Mouse (Mus musculus) midbrain, embryonic 14.5 days (tissue): Measurements from ENCODE around the gene Ly75. TPM values are rescaled to one million over a fixed set of nuclear protein-coding genes. Genes with fewer than 3 reads are reported as not detected.

Experiments
- ATAC-seq: fragments of 200-750 bp; cut with Nextera tagmentation; 2 replicates; pipeline ENCODE4 v1.8.0; 2017; ENCODE audit warnings: moderate number of reproducible peaks, moderate library complexity; ENCODE audit not compliant: low FRiP score, low TSS enrichment
- DNase-seq: peaks from one replicate; pipeline ENCODE4 v3.0.0-alpha.2; 2015
- H3K27ac ChIP-seq: fragments of 300-500 bp; sonication (generic); replicated peaks from 2 replicates; pipeline ENCODE4 v1.5.1; 2014; ENCODE audit warnings: mild to moderate bottlenecking, low read depth, low read length, moderate library complexity
- H3K27me3 ChIP-seq: fragments of 300-500 bp; sonication (generic); 2 replicates; pipeline ENCODE4 v1.6.1; 2014; ENCODE audit warnings: low read length, control low read depth, mixed read lengths; ENCODE audit not compliant: control insufficient read depth, insufficient read depth
- H3K36me3 ChIP-seq: fragments of 300-500 bp; sonication (generic); 2 replicates; pipeline ENCODE4 v1.6.1; 2014; ENCODE audit warnings: low read length, control low read depth; ENCODE audit not compliant: control insufficient read depth, insufficient read depth
- H3K4me1 ChIP-seq: fragments of 300-500 bp; sonication (generic); 2 replicates; pipeline ENCODE4 v1.6.1; 2014; ENCODE audit warnings: mild to moderate bottlenecking, antibody characterized with exemption, low read length, control low read depth; ENCODE audit not compliant: control insufficient read depth, insufficient read depth
- H3K4me2 ChIP-seq: fragments of 300-500 bp; sonication (generic); 2 replicates; pipeline ENCODE4 v1.6.1; 2014; ENCODE audit warnings: mild to moderate bottlenecking, low read length, moderate library complexity
- H3K4me3 ChIP-seq: fragments of 300-500 bp; sonication (generic); replicated peaks from 2 replicates; pipeline ENCODE4 v1.5.1; 2014; ENCODE audit warnings: low read depth, low read length
- H3K9ac ChIP-seq: fragments of 300-500 bp; sonication (generic); replicated peaks from 2 replicates; pipeline ENCODE4 v1.6.1; 2014; ENCODE audit warnings: mild to moderate bottlenecking, low read length, moderate library complexity
- H3K9me3 ChIP-seq: fragments of 300-500 bp; sonication (generic); 2 replicates; pipeline ENCODE4 v1.6.1; 2016; ENCODE audit warnings: low read length, control low read depth, mixed read lengths; ENCODE audit not compliant: control insufficient read depth
- WGBS: fragments of 180-500 bp; shearing (Covaris S2); extraction: QIAGEN DNeasy Blood & Tissue Kit; methylation state at CpG from one replicate; pipeline ENCODE4 v1.1.7; 2014; 5-methylcytosine and 5-hydroxymethylcytosine counted together
- polyA plus RNA-seq: library from polyadenylated mRNA; unstranded; fragments of >200 nt; fragmentation: Nextera tagmentation; extraction: Ambion mirVana; gene quantifications from 2 replicates; pipeline ENCODE4 v1.2.1, GENCODE M21; 2014

The Ly75 gene
- polyA plus RNA-seq: 0.58 and 0.96 TPM in 2 replicates

DNA sequence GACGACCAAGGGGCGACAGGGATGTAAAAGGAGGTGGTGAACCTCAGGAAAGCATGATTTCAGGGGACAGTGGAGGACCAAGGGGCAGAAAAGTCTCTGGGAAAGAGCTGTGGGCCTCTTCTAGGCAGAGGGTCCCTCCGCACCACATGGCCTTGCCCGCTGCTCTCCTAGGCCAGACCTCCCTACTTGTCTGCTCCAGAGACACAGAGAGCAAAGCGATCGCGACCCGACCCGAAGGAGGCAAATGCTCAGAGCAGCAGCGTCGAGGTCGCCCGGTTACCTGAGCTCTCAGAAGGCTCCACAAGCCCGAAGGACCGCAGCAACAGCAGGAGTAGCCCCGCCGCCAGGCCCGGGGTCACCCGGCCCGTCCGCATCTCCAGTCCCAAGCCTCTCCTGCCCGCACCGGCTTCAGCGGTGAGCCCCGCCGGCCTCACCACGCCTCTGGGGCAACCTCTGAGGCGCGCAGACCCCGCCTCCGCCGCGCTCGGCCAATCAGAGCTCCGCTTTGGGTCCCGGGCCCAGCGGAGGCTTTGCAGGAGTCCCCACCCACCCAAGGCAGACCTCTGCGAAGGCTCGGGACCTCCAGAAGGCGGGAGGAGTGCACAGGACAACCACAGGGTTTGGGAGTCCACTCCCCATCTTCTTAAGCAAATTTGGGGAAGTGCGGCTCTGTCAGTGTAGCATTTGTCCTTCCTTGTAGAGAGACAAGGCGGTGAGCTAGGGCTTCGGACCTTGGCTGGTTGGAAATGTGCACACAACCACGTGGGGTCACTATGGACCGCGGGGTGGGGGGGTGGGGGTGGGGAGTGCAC is at the start of gene Ly75:
TSS of gene Ly75 (minus strand) at position 446 of the 812 bp plus-strand sequence.
- no peaks in the 10 kb centered on the region for H3K36me3 ChIP-seq
- peak within 1 kb of the TSS; percentile 85 for H3K4me2 ChIP-seq
- peak within 1 kb of the TSS; percentile 54 for H3K9ac ChIP-seq
- H3K4me3 ChIP-seq: peak within 1 kb of the TSS; percentile 51
- DNase-seq (peak; percentile 86), ATAC-seq (peak; percentile 95)
- H3K27ac ChIP-seq: no peak within 1 kb of the TSS
- no peaks in the 10 kb centered on the region for H3K9me3 ChIP-seq
- H3K27me3 ChIP-seq: peaks cover 4% of the 10 kb centered on the region; the same call in 1 of the 2 replicates
- peaks cover 8% of the 10 kb centered on the region; the same call in 1 of the 2 replicates for H3K4me1 ChIP-seq
- WGBS: under 1% methylated on average over 46 of the region's 46 CpGs

- Histone ChIP-seq H3K9ac (no peak overlapping the region), H3K4me3 (no peak overlapping the region), H3K27ac (no peak overlapping the region), H3K27me3 (no peaks in the 10 kb centered on the region), H3K9me3 (no peaks in the 10 kb centered on the region), H3K4me2 (no peak overlapping the region), H3K36me3 (no peaks in the 10 kb centered on the region), H3K4me1 (no peaks in the 10 kb centered on the region)
- WGBS: 73% methylated on average over 8 of the region's 8 CpGs
- DNase-seq: no peak
- ATAC-seq: no peak
Observed at GRCm38 (mm10) chr2:60430315-60431021, 47.4 kb upstream of the Ly75 start.

GRCm38 (mm10) chr2:60418075-60418474 is 35.0 kb upstream of the Ly75 start:
- Histone ChIP-seq H3K4me1 (no peaks in the 10 kb centered on the region), H3K27me3 (no peaks in the 10 kb centered on the region), H3K4me2 (no peak overlapping the region), H3K27ac (no peak overlapping the region), H3K4me3 (no peak overlapping the region), H3K9ac (no peak overlapping the region), H3K9me3 (no peaks in the 10 kb centered on the region), H3K36me3 (no peaks in the 10 kb centered on the region)
- ATAC-seq (no peak; the same call in 1 of the 2 replicates), DNase-seq (peak; percentile 85)
- WGBS: 6% methylated on average over 6 of the region's 6 CpGs

- no peaks in the 10 kb centered on the region for H3K36me3 ChIP-seq
- DNase-seq (no peak), ATAC-seq (no peak)
- H3K4me2 ChIP-seq: no peak overlapping the region
- H3K4me1 ChIP-seq: no peaks in the 10 kb centered on the region
- H3K9me3 ChIP-seq: no peaks in the 10 kb centered on the region
- 66% methylated on average over 8 of the region's 8 CpGs for WGBS
- no peaks in the 10 kb centered on the region for H3K27me3 ChIP-seq
- H3K27ac ChIP-seq: no peak overlapping the region
- H3K9ac ChIP-seq: no peak overlapping the region
- no peak overlapping the region for H3K4me3 ChIP-seq
Observed at GRCm38 (mm10) chr2:60414334-60414733, 31.2 kb upstream of the Ly75 start.

- Histone ChIP-seq H3K9me3 (no peaks in the 10 kb centered on the region), H3K36me3 (no peaks in the 10 kb centered on the region), H3K4me3 (no peak overlapping the region), H3K4me1 (no peaks in the 10 kb centered on the region), H3K4me2 (no peak overlapping the region), H3K27me3 (no peaks in the 10 kb centered on the region), H3K9ac (no peak overlapping the region), H3K27ac (no peak overlapping the region)
- 84% methylated on average over 18 of the region's 18 CpGs for WGBS
- ATAC-seq: no peak
- DNase-seq: no peak
Observed at GRCm38 (mm10) chr2:60413006-60413650, 30.0 kb upstream of the Ly75 start.

DNA sequence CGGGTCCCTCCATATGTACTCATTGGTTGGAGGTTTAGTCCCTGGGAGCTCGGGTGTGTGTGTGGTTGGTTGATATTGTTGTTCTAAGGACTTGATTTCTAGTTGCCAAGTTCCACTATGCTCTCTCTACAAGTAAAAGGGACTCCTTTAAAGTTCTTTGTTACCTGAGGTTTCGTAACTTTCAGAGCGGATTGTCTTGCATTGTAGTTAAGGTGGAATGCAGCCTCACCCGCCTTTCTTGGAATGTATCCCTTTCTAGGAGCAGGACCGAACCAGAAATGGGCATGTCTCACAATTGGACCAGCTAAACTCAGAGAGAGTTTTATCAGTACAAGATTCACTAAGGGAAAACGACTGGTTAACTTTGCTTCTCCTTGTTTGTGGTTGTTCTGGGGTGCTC is 28.1 kb upstream of the Ly75 start:
- Histone ChIP-seq H3K27ac (no peak overlapping the region), H3K9ac (no peak overlapping the region), H3K27me3 (no peaks in the 10 kb centered on the region), H3K4me3 (no peak overlapping the region), H3K4me2 (no peak overlapping the region), H3K9me3 (no peaks in the 10 kb centered on the region), H3K36me3 (no peaks in the 10 kb centered on the region), H3K4me1 (no peaks in the 10 kb centered on the region)
- DNase-seq (no peak), ATAC-seq (no peak)
- WGBS: 85% methylated on average over 7 of the region's 7 CpGs

- WGBS: 85% methylated on average over 11 of the region's 11 CpGs
Observed at GRCm38 (mm10) chr2:60409989-60410763, 27.1 kb upstream of the Ly75 start.

GRCm38 (mm10) chr2:60409194-60409593 is 26.1 kb upstream of the Ly75 start:
- Histone ChIP-seq H3K9ac (no peak overlapping the region), H3K4me2 (no peak overlapping the region), H3K4me3 (no peak overlapping the region), H3K27me3 (no peaks in the 10 kb centered on the region), H3K36me3 (no peaks in the 10 kb centered on the region), H3K9me3 (no peaks in the 10 kb centered on the region), H3K27ac (no peak overlapping the region), H3K4me1 (no peaks in the 10 kb centered on the region)
- DNase-seq: peak; percentile 8
- ATAC-seq: no peak
- 62% methylated on average over 6 of the region's 6 CpGs for WGBS

More at GRCm38 (mm10) chr2:60409989-60410763, 27.1 kb upstream of the Ly75 start:
- Histone ChIP-seq H3K4me3 (no peak overlapping the region), H3K4me1 (no peaks in the 10 kb centered on the region), H3K9ac (no peak overlapping the region), H3K27ac (no peak overlapping the region), H3K27me3 (no peaks in the 10 kb centered on the region), H3K9me3 (no peaks in the 10 kb centered on the region), H3K36me3 (no peaks in the 10 kb centered on the region), H3K4me2 (no peak overlapping the region)
- no peak for DNase-seq
- no peak for ATAC-seq
